17 mouse cellular contexts compared by ENCODE assay signal in the genomic region with DNA sequence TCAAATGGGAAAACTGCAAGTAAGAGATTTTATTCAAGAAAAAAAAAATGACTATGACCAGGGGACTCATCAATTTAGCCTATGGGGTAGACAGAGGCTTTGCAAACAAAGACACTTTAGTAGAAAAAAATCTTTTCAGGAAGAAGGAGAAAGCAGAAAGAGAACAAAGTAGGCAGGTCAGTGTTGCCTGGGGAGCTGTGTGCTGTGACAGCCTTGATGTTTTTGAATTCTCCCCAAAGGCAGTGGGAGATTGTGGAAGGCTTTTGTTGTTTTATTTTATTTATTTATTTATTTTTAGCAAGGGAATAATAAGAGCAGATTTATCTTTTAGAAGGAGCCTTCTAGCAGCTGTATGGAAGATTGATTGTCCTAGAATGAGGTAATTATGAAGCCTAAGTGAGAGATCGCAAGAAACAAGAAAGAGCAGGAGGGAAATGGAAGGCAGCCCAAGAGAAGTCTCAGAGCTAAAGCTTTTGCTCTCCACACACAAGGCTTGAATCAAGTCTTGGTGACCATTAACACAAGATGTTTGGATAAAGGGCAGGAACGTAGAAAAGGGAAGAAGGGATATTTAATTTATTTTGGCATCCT.
A peak's percentile ranks its signal among the peaks of the same experiment; 100 is the strongest.
DNase-seq lines count a peak whose midpoint lies in the region; ATAC-seq and TF ChIP-seq lines count a peak whose summit lies in the region.
"Had no signal": no experiment of that assay in that cellular context is flagged by ENCODE, and none has a peak within 500 bp of the region (broad histone marks: within the 10 kb centered on the region; RNA-seq: fewer than 3 reads in every experiment).

No protein-coding gene starts in this region.

- peak; percentile 37; the same call in 1 of the 2 replicates for ATAC-seq in forebrain, embryonic 14.5 days
- no peak for ATAC-seq in forebrain, postnatal 0 days
- ATAC-seq in hindbrain, embryonic 16.5 days, result peak; percentile 69; the same call in 1 of the 2 replicates
- no peak for ATAC-seq in midbrain, postnatal 0 days (ENCODE audit: low FRiP score)
- ATAC-seq in liver, embryonic 11.5 days (replicated peaks; ENCODE audit: low FRiP score), result no peak
- ATAC-seq: liver, embryonic 12.5 days had no signal

- no peaks in the 10 kb centered on the region for H3K9me3 ChIP-seq in forebrain, embryonic 14.5 days (replicated peaks; ENCODE audit: control insufficient read depth, low read length)
- no peaks in the 10 kb centered on the region for H3K9me3 ChIP-seq in forebrain, postnatal 0 days (ENCODE audit: low read length)
- no peaks in the 10 kb centered on the region for H3K9me3 ChIP-seq in hindbrain, embryonic 16.5 days (ENCODE audit: control insufficient read depth, low read length)
- H3K9me3 ChIP-seq in midbrain, postnatal 0 days (ENCODE audit: low read length), result no peaks in the 10 kb centered on the region
- H3K9me3 ChIP-seq in liver, embryonic 11.5 days (ENCODE audit: control insufficient read depth, low read length), result no peaks in the 10 kb centered on the region
- H3K9me3 ChIP-seq: limb, embryonic 10.5 days; liver, embryonic 12.5 days had no signal

- DNase-seq in forebrain, embryonic 14.5 days (ENCODE audit: low spot score), result peak; percentile 29
- DNase-seq in forebrain, postnatal 0 days, result no peak
- DNase-seq in embryo, embryonic 11 days, result peak; percentile 7
- peak; percentile 19 for DNase-seq in midbrain, postnatal 0 days (ENCODE audit: low spot score)
- no peak for DNase-seq in liver, embryonic 11.5 days (ENCODE audit: low spot score)
- no peak for DNase-seq in kidney, postnatal 10 days
- DNase-seq in yolk sac, embryonic 10.5 days (ENCODE audit: low spot score), result no peak
- DNase-seq: adrenal gland, postnatal 25 days; cerebellum, adult 9-10 months; gastrocnemius, postnatal 10 days; kidney, adult 8-10 months; lung, embryonic 14.5 days; right cerebral cortex, postnatal 25 days had no signal

- no peaks in the 10 kb centered on the region for H3K27me3 ChIP-seq in forebrain, embryonic 14.5 days (replicated peaks; ENCODE audit: control insufficient read depth, insufficient read depth, low read length)
- H3K27me3 ChIP-seq in forebrain, postnatal 0 days (ENCODE audit: insufficient read depth, low read length), result no peaks in the 10 kb centered on the region
- H3K27me3 ChIP-seq in hindbrain, embryonic 16.5 days (replicated peaks; ENCODE audit: control insufficient read depth, insufficient read depth, low read length), result no peaks in the 10 kb centered on the region
- no peaks in the 10 kb centered on the region for H3K27me3 ChIP-seq in midbrain, postnatal 0 days (ENCODE audit: insufficient read depth, low read length)
- no peaks in the 10 kb centered on the region for H3K27me3 ChIP-seq in liver, embryonic 11.5 days (replicated peaks; ENCODE audit: control insufficient read depth, insufficient read depth, low read length)
- H3K27me3 ChIP-seq: liver, embryonic 12.5 days had no signal

- no peaks in the 10 kb centered on the region for H3K36me3 ChIP-seq in forebrain, embryonic 14.5 days (ENCODE audit: control insufficient read depth, insufficient read depth, low read length)
- no peaks in the 10 kb centered on the region for H3K36me3 ChIP-seq in forebrain, postnatal 0 days (ENCODE audit: insufficient read depth)
- no peaks in the 10 kb centered on the region for H3K36me3 ChIP-seq in hindbrain, embryonic 16.5 days (ENCODE audit: control insufficient read depth, insufficient read depth, low read length)
- no peaks in the 10 kb centered on the region for H3K36me3 ChIP-seq in midbrain, postnatal 0 days (ENCODE audit: insufficient read depth, low read length)
- H3K36me3 ChIP-seq in liver, embryonic 11.5 days (ENCODE audit: control insufficient read depth, insufficient read depth, low read length), result no peaks in the 10 kb centered on the region
- H3K36me3 ChIP-seq: limb, embryonic 10.5 days; liver, embryonic 12.5 days had no signal

- no peak for TF ChIP-seq CTCF in forebrain, postnatal 0 days (IDR thresholded peaks at IDR 0.05; ENCODE audit: low read depth)
- TF ChIP-seq CTCF in midbrain, postnatal 0 days (IDR thresholded peaks at IDR 0.05), result no peak

- no peak overlapping the region for H3K9ac ChIP-seq in forebrain, embryonic 14.5 days (ENCODE audit: low read length)
- no peak overlapping the region for H3K9ac ChIP-seq in forebrain, postnatal 0 days
- H3K9ac ChIP-seq in hindbrain, embryonic 16.5 days (ENCODE audit: low read depth, low read length), result no peak overlapping the region
- H3K9ac ChIP-seq in midbrain, postnatal 0 days (replicated peaks; ENCODE audit: low read length, poor library complexity, severe bottlenecking), result no peak overlapping the region
- no peak overlapping the region for H3K9ac ChIP-seq in liver, embryonic 11.5 days (ENCODE audit: low read depth, low read length)
- H3K9ac ChIP-seq: liver, embryonic 12.5 days; lung, embryonic 14.5 days had no signal

- WGBS in forebrain, embryonic 14.5 days, result 9% methylated on average over 2 of the region's 2 CpGs
- 4% methylated on average over 2 of the region's 2 CpGs for WGBS in forebrain, postnatal 0 days
- whole genome bisulfite sequencing in hindbrain, embryonic 16.5 days, result 14% methylated on average over 2 of the region's 2 CpGs
- 23% methylated on average over 2 of the region's 2 CpGs for whole genome bisulfite sequencing in midbrain, postnatal 0 days
- 58% methylated on average over 2 of the region's 2 CpGs for WGBS in liver, embryonic 11.5 days

- no peak overlapping the region for H3K27ac ChIP-seq in forebrain, embryonic 14.5 days (ENCODE audit: low read depth, low read length)
- no peak overlapping the region for H3K27ac ChIP-seq in forebrain, postnatal 0 days (ENCODE audit: low read depth, low read length)
- no peak overlapping the region for H3K27ac ChIP-seq in hindbrain, embryonic 16.5 days (ENCODE audit: low read depth, low read length)
- H3K27ac ChIP-seq in midbrain, postnatal 0 days (ENCODE audit: low read depth, low read length), result no peak overlapping the region
- no peak overlapping the region for H3K27ac ChIP-seq in liver, embryonic 11.5 days (ENCODE audit: low read depth, low read length)
- H3K27ac ChIP-seq: limb, embryonic 10.5 days; liver, embryonic 12.5 days; macrophage had no signal

- no peak overlapping the region for H3K4me3 ChIP-seq in forebrain, embryonic 14.5 days (ENCODE audit: low read depth, low read length)
- H3K4me3 ChIP-seq in forebrain, postnatal 0 days (ENCODE audit: low read depth, low read length), result no peak overlapping the region
- no peak overlapping the region for H3K4me3 ChIP-seq in hindbrain, embryonic 16.5 days (ENCODE audit: low read length)
- H3K4me3 ChIP-seq in midbrain, postnatal 0 days (ENCODE audit: low read depth, low read length), result no peak overlapping the region
- H3K4me3 ChIP-seq in liver, embryonic 11.5 days (ENCODE audit: low read depth, low read length), result no peak overlapping the region
- H3K4me3 ChIP-seq: limb, embryonic 10.5 days; liver, embryonic 12.5 days had no signal

- H3K4me2 ChIP-seq in forebrain, embryonic 14.5 days (ENCODE audit: low read length), result no peak overlapping the region
- H3K4me2 ChIP-seq in forebrain, postnatal 0 days (ENCODE audit: low read depth), result no peak overlapping the region
- no peak overlapping the region for H3K4me2 ChIP-seq in hindbrain, embryonic 16.5 days (ENCODE audit: low read length)
- no peak overlapping the region for H3K4me2 ChIP-seq in midbrain, postnatal 0 days (ENCODE audit: low read depth, low read length, poor library complexity, severe bottlenecking)
- H3K4me2 ChIP-seq in liver, embryonic 11.5 days, result no peak overlapping the region
- H3K4me2 ChIP-seq: liver, embryonic 12.5 days; lung, embryonic 14.5 days had no signal

- H3K4me1 ChIP-seq in forebrain, embryonic 14.5 days (ENCODE audit: control insufficient read depth, insufficient read depth, low read length), result no peaks in the 10 kb centered on the region
- H3K4me1 ChIP-seq in forebrain, postnatal 0 days (ENCODE audit: insufficient read depth), result no peaks in the 10 kb centered on the region
- H3K4me1 ChIP-seq in hindbrain, embryonic 16.5 days (ENCODE audit: control insufficient read depth, insufficient read depth, low read depth, low read length), result no peaks in the 10 kb centered on the region
- no peaks in the 10 kb centered on the region for H3K4me1 ChIP-seq in midbrain, postnatal 0 days (ENCODE audit: insufficient read depth, low read length)
- H3K4me1 ChIP-seq in liver, embryonic 11.5 days (replicated peaks; ENCODE audit: control insufficient read depth, insufficient read depth, low read length), result no peaks in the 10 kb centered on the region
- H3K4me1 ChIP-seq: limb, embryonic 10.5 days; liver, embryonic 12.5 days had no signal

Comparison
In these comparisons a context has a peak if more than half of its experiments do, and no peak if none do; other contexts are left out.
1. ATAC-seq: peak in forebrain, embryonic 14.5 days (single experiment) and hindbrain, embryonic 16.5 days (single experiment); none in forebrain, postnatal 0 days (single experiment), midbrain, postnatal 0 days (single experiment) and liver, embryonic 11.5 days (single experiment).
2. DNase-seq: peak in forebrain, embryonic 14.5 days (single experiment), embryo, embryonic 11 days (single experiment) and midbrain, postnatal 0 days (single experiment); none in forebrain, postnatal 0 days (single experiment), liver, embryonic 11.5 days (single experiment), kidney, postnatal 10 days (single experiment) and yolk sac, embryonic 10.5 days (single experiment).